Mouse (Mus musculus) liver (tissue): Measurements from ENCODE around the gene Ptpn5.
A peak's percentile ranks its signal among the peaks of the same experiment; 100 is the strongest.

Source experiments
- DNase-seq: peaks from one replicate; pipeline ENCODE4 v3.0.0-alpha.2; 2020; ENCODE audit warnings: mixed read lengths

Gene Ptpn5

DNA sequence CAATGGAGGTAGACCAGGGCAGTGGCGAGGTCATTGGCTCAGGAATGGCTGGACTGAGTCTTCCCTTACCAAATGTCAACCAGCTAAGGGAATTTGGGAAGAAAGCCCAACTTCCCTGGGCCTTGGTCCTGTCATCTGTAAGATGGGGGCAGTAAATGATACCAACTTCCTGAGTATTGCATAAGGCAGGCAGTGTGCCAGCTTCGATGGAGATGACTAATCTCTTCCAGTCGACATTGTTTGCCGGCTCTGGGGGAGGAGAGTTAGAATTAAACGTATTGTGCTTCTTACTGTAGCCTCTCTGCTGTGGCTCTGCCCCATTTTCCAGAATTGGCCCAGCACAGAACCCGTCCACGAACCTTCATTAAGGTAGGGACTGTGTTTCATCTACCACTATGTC is 23.0 kb downstream of the Ptpn5 start:
- DNase-seq = no peak

- DNase-seq = no peak
These were observed 24.7 kb downstream of the Ptpn5 start for GRCm38 (mm10) chr7:47108779-47109189.

- no peak for DNase-seq
These were observed 26.5 kb downstream of the Ptpn5 start for GRCm38 (mm10) chr7:47106949-47107348.

- DNase-seq = peak; percentile 48
These were observed 29.6 kb downstream of the Ptpn5 start for GRCm38 (mm10) chr7:47103671-47104414.

DNA sequence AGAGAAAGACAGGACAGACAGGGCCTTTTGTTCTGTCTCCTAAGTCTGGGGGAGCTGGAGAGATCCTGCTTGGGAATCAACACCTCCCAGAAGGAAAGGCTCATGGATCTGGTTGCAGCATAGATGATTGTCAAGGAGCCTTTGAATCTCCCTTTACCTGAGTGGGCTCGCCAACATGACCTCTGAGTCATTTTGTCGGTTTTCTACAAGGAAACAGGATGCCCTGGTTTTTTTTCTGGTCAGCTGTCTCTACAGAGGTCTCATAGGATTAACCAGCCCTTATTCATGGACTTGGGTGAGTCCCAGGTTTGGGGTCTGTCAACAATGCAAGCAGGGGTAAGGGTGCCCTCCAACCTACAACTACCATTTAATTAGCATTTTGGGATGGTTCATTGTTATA is 30.5 kb downstream of the Ptpn5 start:
- DNase-seq = no peak

DNA sequence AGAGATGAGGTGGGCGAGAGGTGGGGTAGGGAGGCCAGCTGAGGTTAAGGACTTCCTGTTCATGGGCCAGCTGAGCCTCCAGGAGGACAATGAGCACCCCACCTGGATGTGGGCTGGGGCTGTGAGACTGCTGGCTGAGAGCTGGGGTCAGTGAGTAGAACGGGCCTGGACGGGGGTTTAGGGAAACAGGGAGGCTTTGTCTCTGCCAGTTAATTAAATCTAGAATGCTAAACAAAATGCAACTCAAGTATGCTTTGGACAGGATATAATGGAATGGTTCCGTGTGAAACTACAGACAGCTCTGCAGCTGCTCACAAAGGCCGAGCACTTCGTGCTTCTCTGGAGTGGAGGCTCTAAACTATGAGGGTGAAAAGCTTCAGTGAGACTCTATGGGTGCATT is 32.9 kb downstream of the Ptpn5 start:
- DNase-seq = no peak

- no peak for DNase-seq
These were observed 34.2 kb downstream of the Ptpn5 start for GRCm38 (mm10) chr7:47099306-47099705.

- DNase-seq = no peak
These were observed 35.4 kb downstream of the Ptpn5 start for GRCm38 (mm10) chr7:47098044-47098443.

DNA sequence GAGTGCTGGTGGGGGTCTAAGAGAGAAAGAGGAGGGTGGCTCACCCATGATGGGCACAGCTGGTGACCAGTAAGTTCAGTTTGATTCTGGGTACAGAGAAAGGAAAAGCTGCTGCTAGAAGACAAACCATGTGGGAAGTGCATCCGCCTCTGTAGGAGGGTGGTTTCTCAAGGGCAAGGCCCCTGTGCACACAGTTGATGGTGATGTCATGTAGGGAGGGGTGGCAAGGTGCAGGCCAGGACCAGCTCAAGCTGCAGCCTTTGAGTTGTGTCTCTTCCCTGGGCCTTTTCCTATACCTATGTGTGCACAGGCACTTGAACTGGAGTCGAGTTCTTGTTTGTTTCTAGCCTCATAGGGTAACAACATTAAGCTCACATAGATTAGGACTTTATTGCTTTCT is 38.5 kb downstream of the Ptpn5 start:
- no peak for DNase-seq

DNA sequence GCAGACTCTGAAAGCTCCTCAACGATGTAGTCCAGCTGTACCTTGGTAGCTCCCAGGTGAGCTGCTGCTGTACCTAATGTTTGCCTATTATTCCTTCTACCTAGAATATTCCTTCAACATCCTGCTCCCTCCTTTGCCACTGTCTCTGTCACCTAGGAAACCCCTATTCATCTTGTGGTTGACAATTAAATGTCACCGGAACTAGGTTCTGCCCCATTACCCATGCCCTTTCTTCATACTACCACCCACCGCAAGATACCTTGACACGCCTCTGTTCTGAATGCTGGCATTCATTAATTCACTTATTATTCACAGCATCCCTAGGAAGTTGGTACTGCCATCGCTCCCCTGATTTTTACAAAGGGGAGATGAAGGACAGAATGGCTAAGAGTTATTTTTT is 39.5 kb downstream of the Ptpn5 start:
- DNase-seq = no peak

DNA sequence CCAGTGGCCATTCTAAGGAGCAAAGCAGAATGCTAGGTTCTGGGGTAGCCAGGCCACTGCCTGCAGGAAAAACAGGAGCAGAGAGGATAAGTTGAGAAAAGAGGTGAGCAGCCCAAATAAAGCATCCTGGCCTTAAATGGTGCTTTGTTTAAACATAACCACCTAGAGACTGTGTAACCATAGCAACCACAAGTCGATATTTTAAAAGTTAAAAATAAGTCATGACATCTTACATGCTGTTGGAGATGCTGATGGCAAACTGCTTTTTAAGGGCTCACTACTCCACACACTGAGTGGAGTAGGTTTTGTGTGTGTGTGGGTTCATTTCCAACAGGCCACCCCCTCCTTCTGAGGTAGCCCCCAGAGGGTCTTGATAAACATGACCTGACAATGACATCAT is 48.4 kb downstream of the Ptpn5 start:
- no peak for DNase-seq

DNA sequence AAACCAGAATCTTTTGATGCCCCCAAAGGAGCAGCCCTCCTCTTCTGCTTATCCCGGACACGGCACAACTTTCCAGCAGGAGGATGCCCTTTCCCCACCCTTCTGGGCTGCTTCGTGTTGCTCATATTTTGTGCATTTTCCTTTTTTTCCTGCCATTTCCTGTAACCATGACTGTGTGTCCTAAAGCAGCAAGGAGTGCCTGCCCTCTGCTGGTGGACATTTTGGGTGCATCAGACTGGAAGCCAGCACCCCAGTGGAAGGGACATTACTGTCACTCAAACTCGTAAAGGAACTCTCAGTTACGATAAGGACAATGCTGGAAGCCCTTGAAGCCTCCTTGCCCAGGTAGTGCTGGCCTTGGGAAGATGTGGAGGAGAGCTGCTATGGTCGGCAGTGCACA is 52.2 kb downstream of the Ptpn5 start:
- peak; percentile 60 for DNase-seq

DNA sequence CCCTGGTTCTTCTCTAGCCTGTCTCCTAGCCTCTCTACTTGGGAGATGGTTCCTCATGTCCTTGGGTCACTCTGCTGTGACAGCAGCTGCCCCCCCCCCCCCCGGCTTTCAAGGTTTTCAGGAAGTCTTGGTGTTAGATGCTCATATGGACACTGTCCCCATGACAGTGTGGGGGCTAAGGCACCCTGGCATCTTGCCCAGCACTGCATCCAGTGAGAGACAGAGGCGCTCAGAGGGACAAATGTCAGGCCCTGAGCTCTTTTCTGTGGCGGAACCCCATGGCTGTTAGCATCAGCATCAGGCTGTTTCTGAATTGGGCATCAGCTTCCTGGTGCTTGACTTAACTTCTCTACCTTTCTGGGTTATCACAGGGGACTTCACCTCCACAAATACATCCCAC is 52.6 kb downstream of the Ptpn5 start:
- DNase-seq = no peak

DNA sequence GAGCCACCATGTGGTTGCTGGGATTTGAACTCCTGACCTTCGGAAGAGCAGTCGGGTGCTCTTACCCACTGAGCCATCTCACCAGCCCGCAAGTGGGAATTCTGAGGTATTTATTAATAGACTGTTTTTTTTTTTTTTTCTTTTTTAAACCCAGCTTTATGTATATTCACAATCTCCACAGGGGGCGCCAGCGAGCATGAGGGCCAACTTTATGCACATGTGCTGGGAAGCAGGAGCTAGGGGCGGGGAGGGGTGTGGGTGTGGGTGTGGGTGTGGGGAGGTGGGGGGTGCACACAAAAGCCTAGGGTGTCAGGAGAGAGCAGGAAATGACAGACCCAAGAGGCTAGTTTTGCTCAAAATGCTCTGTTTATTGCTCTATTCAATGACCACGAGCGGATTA is 56.0 kb downstream of the Ptpn5 start:
- DNase-seq = peak; percentile 55

GRCm38 (mm10) chr7:47076729-47077128 is 56.8 kb downstream of the Ptpn5 start:
- DNase-seq = no peak

DNA sequence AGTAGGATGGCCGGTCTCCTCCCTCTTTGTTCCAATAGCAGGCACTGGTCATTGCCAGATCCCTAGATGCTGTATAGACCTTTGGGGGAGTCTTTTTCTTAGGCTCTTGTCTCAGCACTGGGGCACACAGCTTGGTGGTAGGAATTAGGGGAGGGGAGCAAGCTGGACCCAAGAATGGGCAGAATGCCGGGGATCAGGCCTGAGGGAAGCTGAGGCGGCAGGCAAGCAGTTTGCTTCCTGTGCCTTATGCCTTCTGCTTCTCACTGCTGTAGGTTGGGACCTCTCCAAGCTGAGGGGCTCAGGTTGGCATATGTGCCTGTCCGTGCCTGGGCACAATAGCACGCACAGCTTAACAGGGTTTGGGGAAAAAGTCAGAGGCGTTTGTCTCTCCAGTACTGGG is 57.3 kb downstream of the Ptpn5 start:
- DNase-seq = no peak

GRCm38 (mm10) chr7:47073536-47074521 is 59.7 kb downstream of the Ptpn5 start:
- peak; percentile 9 for DNase-seq

DNA sequence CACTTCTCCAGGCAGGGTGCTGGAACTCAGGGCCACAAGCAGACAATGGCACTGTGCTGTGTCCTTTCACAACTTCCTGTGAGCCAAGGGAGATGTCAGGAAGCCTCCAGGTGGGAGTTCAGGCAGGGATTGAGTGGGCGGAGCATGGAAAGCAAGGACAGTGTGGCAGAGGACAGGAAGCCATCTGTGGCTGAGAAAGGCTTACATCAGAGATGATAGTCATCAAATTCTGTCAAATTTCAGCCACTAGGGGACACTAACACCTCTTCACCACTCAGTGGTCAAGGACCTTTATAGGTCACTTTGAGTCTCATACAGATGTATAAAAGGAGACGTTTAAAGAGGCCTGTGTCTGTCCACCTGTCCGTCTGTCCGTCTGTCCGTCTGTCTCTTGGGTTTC is 60.9 kb downstream of the Ptpn5 start:
- no peak for DNase-seq

GRCm38 (mm10) chr7:47067879-47068278 is 65.6 kb downstream of the Ptpn5 start:
- DNase-seq = no peak

GRCm38 (mm10) chr7:47066942-47067341 is 66.5 kb downstream of the Ptpn5 start:
- DNase-seq = no peak

GRCm38 (mm10) chr7:47061560-47061959 is 71.9 kb downstream of the Ptpn5 start:
- no peak for DNase-seq

GRCm38 (mm10) chr7:47059339-47059738 is 74.1 kb downstream of the Ptpn5 start:
- peak; percentile 13 for DNase-seq

DNA sequence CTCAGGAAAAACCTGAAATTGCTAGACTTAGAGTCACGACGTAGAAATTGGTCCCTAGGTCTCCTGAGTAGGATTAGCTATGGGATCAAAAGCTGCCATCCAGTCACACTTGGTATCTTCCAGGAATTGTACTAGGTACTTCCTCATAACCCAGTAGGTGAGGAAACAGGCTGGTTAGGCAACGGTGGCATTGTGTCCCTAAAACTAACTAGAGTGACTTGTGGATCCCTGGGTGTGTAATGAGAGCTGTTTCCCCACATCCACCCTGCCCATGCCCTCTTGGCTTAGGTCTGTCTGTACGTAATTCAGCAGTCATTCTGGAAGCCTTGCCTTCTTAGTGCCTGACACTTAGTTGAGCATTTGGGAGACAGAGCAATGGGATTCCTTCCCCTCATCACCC is 77.2 kb downstream of the Ptpn5 start:
- no peak for DNase-seq

DNA sequence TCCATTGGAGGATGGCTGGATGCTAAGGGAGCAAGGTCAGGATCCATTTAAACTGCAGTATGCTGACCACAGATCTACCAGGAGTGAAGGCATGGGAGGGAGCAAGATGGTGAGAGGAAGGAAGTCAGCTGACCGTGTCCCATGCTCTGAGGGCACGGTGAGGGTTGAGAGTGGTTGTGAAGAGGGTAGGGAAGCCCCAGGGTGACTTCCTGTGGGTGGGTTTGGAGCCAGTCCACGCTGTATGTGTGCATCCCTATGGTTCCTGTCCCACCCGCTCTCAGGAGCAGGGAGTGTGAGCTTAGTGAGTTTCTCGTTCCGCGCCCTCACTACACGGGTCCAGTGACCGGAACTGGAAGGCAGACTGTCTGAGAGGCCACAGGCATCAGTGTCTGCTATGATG is 77.7 kb downstream of the Ptpn5 start:
- DNase-seq = peak; percentile 19
